29 mouse cellular contexts compared by ENCODE assay signal in the genomic region with DNA sequence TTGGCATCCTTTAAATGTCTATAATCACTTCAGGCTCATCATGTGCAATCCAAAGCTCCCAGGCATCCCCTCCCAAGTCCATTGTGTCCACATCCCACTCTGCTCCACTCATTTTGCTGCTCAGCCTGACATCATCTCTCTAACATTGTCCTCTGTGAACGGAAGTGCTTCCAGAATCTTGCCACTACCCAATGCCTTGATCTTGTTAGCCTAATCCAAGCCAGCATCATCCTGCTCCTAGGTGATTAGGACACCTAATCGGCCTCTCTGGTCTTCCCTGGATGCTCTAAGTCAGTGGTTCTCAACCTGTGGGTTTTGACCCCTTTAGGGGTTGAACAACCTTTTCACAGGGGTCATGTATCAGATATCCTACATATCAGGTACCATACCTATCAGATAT.
"Had no signal": no experiment of that assay in that cellular context is flagged by ENCODE, and none has a peak within 500 bp of the region (broad histone marks: within the 10 kb centered on the region; RNA-seq: fewer than 3 reads in every experiment).

No protein-coding gene starts in this region.

- H3K4me3 ChIP-seq: heart, embryonic 12.5 days; heart, embryonic 13.5 days; heart, embryonic 15.5 days; hindbrain, embryonic 10.5 days; hindbrain, embryonic 12.5 days; hindbrain, embryonic 13.5 days; hindbrain, embryonic 15.5 days; intestine, embryonic 15.5 days; kidney, embryonic 15.5 days; layer of hippocampus, adult 2 months had no signal

- H3K9me3 ChIP-seq: heart, embryonic 12.5 days; heart, embryonic 13.5 days; heart, embryonic 15.5 days; hindbrain, embryonic 10.5 days; hindbrain, embryonic 12.5 days; hindbrain, embryonic 13.5 days; hindbrain, embryonic 15.5 days; intestine, embryonic 15.5 days; kidney, embryonic 15.5 days had no signal

- DNase-seq: heart, postnatal 10 days; heart, postnatal 14 days; heart, postnatal 36 days; heart, postnatal 4 days; kidney, adult 11 months; kidney, adult 18-20 months; kidney, adult 2 months; kidney, adult 8-10 months; kidney, adult 9 months; kidney, postnatal 10 days; kidney, postnatal 14 days; kidney, postnatal 25 days; kidney, postnatal 36 days; kidney, postnatal 4 days; layer of hippocampus, adult 9-11 months; layer of hippocampus, postnatal 36 days had no signal

- H3K27ac ChIP-seq: heart, embryonic 13.5 days; heart, embryonic 15.5 days; hindbrain, embryonic 10.5 days; hindbrain, embryonic 12.5 days; hindbrain, embryonic 13.5 days; hindbrain, embryonic 14.5 days; hindbrain, embryonic 15.5 days; hindbrain, postnatal 0 days; intestine, embryonic 15.5 days; kidney, embryonic 15.5 days; kidney, postnatal 0 days; layer of hippocampus, adult 2 months had no signal

- H3K4me1 ChIP-seq: heart, embryonic 12.5 days; heart, embryonic 13.5 days; heart, embryonic 15.5 days; hindbrain, embryonic 10.5 days; hindbrain, embryonic 12.5 days; hindbrain, embryonic 15.5 days; intestine, embryonic 15.5 days; kidney, embryonic 15.5 days had no signal

- H3K36me3 ChIP-seq: heart, embryonic 12.5 days; heart, embryonic 13.5 days; heart, embryonic 15.5 days; hindbrain, embryonic 10.5 days; hindbrain, embryonic 12.5 days; hindbrain, embryonic 13.5 days; hindbrain, embryonic 15.5 days; intestine, embryonic 15.5 days; kidney, embryonic 15.5 days had no signal

- H3K27me3 ChIP-seq: heart, embryonic 12.5 days; heart, embryonic 13.5 days; heart, embryonic 15.5 days; hindbrain, embryonic 12.5 days; hindbrain, embryonic 13.5 days; hindbrain, embryonic 15.5 days; intestine, embryonic 15.5 days; kidney, embryonic 15.5 days had no signal
